Mouse (Mus musculus): ENCODE measurements around the gene Ube2l6. TPM values are rescaled to one million over a fixed set of nuclear protein-coding genes. Genes with fewer than 3 reads are reported as not detected.

The Ube2l6 gene
- total RNA-seq, 2 experiments from 2014 or later = 29.5 to 31.3 TPM

DNA sequence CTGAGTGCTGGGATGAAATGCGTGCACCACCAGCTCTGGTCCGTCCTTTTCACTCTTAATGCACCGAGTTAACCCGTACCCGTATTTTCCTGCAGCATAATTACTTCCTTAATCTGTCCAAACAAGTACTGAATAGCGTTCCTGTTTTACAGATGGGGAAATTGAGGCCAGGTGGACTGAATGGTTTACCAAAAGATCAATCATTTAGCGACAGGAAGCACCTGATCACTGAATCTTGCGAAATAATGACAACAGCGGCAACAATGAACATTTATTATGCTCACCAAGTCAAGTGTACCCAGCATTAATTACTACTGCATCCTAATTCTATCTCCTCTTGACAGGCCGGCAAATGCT lies 39.9 kb downstream of the Ube2l6 start, which contains the start of gene Slc43a1:
Gene Slc43a1, plus strand, starts transcription at position 258 of the 357 bp plus-strand sequence.
- no peak for DNase-seq

DNA sequence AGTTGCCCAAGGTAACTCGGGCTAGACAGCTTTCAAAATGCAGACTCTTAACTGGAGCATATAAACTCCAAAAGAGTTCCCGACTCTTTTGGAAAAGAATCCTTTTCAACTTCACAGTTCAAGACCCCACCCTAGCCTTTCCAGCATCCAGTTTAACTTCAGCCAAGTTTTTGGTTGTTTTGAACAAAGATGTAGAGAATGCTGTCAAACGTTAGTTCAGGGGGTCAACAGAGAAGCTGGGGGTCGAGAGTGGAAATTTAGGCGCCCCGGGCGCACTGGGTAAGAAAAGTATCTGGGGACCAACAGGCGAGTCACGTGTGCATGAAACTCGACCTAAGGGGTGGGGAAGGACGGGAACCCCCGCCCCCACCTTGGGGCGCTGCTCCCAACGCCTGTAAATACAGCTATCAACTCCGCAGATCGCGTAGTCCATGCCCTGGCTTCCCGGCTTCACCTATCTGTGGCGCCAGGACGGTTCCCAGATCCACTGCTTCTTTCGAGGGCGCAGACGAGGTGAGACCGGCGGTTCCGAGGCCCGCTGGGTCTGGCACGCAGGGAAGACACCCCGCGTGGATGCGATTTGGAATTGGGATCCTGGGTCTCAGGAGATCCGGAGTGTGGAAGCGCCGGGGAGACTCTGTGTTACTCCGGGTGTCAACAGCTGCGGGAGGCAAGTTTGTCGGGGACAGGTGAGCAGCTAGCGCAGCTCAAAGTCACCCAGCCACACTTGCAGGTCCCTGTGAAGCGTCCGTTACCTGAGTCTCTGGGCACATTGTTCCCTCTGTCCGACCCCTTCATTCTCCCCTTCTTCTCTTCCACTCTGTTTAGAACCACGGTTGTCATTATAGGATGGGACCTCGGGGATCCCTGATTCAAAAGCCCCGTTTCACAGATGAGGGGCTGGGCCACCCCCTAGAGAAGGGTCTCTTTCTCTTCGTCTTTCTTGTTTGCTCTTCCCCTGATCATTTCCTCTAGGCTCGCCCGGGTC lies 40.7 kb downstream of the Ube2l6 start:
- DNase-seq = peak; percentile 36

DNA sequence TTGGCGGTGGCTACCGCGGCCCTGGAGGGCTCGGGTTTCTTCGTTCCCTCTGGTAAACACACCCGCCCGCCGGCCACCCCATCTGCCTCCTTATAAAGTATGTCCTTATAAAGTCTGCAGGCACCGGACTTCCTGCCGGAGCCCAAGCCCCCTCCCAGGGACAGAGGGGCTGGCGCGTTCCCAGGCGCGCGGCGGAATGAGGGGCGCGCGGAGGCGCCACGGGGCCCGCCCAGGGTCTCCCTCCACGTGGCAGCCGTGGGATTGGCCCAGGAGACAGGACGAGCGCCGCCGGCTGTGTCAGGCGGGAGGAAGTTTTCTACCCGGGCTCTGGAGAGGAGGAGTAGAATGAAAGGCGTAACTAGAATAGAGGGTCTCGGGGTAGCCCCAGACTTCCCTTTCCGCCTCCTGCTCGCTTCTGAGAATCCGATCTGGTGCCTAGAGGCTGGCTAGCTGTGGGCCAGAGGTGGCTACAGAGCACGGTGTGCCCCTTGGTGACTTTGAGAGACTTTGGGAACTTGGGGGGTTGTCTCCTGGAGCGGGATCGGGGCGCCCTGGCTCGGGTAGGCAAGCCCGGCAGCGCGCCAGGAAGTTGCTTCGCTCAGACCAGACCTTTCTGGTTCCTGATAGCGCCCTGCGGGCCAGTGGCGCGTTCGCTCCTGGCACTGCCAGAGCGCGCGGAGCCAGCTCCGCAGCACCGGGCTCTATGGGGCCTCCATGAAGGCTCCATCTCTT lies 41.6 kb downstream of the Ube2l6 start:
- peak; percentile 72 for DNase-seq

DNA sequence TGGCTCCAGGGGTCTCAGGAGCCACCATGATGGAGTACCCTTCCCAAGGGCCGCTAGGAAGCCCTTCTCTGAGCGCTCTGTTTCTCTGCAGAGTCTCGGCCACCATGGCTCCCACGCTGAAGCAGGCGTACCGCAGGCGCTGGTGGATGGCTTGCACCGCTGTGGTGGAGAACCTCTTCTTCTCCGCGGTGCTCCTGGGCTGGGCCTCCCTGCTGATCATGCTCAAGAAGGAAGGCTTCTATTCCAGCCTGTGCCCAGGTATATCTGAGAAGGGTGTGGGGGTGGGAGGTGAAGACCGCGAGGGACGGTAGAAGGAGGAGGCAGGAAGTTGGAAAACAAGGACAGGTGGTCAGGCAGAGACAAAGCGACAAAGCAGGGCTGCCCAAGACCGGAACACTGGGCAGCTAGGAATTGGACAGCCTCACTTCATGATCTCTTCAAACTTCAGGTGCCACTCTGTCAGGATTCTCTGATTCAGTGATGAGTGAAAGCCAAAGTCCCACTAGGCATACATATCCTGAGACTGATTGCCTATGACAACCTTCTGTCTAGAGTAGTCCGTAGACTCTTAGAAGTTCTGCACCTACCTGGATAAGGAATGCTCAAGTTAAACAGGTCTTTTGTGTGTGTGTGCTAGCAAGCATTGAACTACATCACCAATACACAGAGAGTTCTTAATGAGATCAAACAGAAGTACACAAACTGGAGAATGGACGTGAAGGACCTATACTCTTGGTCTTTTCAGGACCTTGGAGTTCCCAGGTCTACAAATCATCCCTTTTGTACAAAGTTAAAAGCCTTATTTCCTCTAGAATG lies 42.3 kb downstream of the Ube2l6 start:
- no peak for DNase-seq

DNA sequence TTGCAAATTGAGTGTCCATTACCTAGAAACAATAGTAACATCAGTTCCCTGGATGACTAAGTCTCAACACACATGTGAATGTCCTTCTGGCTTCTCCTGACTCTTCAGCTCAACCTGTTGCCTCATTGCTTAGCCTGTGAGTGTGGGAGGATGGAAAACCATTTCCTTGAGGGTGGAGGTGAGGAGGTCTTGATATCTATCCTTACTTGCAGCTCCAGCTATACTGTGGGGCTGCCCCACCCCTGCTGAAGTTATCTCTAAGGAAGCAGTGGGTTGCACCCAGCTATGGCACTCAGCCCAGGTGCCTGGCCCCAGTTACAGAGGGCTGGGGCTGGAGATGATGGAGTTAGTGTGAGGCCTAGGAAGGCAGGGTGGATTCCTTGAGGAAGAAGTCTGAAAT lies 43.3 kb downstream of the Ube2l6 start:
- no peak for DNase-seq

DNA sequence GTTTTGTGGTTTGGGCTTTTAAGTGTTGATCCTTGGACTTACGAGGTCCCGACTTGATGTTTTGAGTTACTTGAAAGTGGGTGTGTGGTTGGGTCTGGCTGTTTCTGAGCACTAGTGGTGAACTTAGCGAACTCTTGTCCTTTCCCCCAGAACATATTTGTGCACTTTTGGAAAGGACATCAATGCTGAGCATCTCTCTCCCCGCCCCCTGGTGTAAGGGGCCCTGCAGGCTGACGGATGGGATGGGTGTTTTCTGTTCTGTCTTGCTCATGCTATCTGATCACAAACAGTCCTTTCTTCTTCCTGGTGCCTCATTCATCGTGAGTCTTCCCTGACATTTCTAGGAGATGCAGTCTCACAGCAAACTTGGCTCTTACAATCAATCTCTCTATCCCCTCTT lies 45.0 kb downstream of the Ube2l6 start:
- DNase-seq = no peak

DNA sequence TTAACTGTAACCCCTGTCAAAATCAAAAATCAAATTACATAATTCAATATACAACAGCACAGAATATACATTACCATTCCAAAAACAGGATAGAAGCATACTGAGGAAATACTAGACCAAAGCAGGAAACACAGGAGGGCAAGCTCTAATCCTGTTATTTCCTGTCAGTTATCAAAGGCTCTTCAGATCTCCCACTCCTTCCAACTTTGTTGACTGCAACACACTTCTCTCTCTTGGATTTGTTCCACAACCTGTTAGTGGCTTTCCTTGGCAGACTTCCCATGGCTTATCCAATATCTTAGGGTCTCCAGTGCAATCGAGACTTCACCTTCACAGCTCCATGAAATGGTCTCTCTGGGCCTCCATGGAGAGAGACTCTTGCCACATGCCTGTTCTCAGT lies 46.6 kb downstream of the Ube2l6 start:
- no peak for DNase-seq

DNA sequence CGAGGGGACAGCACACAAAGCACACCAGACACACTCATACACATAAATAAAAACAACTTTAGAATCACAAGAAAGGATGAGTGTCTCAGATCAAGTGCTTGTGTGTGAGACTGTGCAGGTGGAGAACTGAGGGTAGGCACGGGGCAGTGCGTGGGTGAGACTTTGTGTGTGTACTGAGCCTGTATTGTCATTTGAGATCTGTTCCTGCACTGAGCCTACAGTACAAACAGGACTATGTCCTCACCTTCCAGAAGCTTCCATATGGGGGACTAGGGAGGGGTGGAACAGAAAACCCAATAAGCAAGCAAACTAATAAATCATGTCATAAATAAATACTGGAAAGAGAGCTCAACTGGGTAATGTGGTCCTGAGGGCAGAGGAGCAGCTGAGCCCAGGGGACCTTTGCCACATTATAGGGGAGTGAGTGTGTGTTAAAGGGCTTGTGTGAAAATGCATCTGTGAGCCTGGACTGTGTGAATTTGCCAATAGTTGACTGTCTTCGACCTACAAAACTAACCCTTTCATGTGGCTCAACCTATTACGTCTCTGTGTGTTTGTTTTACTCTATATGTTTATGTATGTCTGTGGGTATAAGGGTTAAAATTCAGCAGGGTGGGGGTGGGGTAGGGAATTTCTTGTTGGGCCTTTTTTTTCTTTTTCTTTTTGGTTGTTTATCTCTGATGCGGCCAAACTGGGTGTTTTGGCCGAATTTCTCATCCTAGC lies 51.9 kb downstream of the Ube2l6 start:
- no peak for DNase-seq

DNA sequence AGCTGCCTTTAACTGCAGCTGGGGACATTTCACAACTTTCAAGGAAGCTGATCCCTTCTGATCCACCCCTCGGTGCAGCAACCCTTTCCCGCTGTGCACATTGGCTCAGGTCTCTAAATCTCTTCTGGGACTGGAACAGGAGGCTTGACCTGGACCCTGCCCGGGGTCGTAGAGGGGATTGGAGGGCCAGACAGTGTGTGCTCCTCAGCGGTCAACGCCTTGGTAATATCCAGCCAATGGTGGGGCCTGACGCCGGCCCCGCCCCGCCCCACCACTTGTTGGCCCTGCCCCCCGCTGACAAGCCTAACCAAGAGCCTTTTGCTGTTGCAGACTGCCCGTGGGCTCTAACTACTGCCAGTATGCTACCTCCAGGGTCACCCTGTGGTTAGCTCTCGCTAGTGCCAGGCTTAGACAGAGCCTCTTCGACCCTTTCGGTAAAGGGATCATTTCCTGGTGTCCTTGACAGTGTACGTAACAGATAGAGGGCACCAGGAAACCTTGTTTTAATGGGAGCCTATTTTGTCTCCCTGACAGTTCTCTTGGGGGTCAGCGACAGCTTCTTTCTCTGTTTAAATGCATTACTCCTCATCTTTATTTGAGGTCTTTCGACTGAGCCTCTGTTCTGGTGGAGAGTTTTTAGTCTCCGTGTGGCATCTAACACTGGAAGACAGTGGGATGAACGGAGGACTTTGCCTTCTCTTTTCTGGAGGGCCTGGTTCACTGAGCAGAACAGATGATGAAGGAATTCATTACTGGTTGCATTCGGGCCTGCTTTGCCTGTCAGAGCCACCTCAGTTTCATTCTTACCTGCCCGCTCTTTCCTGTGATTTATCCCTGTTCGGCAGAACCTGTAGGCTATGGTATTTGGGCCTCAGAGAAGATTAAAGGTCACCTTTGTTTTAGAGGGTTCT lies 52.8 kb downstream of the Ube2l6 start:
- DNase-seq = peak; percentile 85

DNA sequence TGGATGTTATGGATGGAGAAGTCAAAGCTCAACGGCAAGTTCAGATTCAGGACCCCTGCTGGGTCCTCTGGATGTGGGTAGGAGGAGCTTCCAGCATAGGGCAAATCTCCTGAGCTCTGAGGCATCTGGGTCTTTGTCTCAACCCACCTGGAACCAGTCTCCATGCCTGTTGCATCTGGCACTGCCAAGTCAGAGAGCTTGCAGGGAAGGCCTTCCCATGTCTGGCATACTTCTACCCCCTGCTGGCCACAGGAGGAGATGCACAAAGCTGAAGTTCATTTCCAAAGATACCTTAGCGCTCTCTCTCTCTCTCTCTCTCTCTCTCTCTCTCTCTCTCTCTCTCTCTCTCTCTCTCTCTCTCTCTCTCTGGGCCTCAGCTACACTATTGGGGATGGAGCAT lies 57.1 kb downstream of the Ube2l6 start:
- peak; percentile 63 for DNase-seq

DNA sequence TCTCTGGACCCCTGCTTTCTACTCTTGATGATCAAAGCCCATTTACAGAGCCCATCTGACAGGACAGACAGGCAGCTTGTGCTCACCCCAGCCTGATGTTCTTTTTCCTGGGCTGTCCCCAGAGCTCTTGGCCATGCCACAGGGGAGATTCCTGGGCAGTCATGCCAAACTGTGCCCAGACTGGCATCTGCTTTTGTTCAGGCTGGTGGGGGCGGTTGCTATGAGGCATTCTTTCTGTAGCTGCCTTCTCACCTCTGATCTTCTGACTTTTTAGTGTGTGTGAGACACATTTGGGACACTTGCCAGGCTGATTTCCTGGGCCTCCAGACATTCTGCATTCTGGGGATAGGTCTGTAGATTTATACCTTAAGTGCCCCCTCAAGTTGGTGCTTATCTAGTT lies 59.9 kb downstream of the Ube2l6 start:
- peak; percentile 14 for DNase-seq

Other genes starting within 250 kb of the Ube2l6 start
- 100 to 1,000 TPM; 112 to 126 TPM for gene Ctnnd1, start 148.1 kb upstream of the Ube2l6 start, total RNA-seq (2021)
- under 1 TPM in 1 of 2 experiments, not detected in 1; 0.15 TPM for gene Btbd18, start 139.7 kb upstream of the Ube2l6 start, total RNA-seq (2021)
- gene Selenoh, start 128.1 kb upstream of the Ube2l6 start, total RNA-seq (2021) = 10 to 100 TPM; 55.4 to 67.6 TPM
- not detected for gene Gm28635, start 120.8 kb upstream of the Ube2l6 start, total RNA-seq (2021)
- 10 to 100 TPM; 18.3 to 19.5 TPM for gene Med19, start 120.4 kb upstream of the Ube2l6 start, total RNA-seq (2021)
- 100 to 1,000 TPM in 1 of 2 experiments, 10 to 100 TPM in 1; 92.0 to 107 TPM for gene Tmx2, start 119.7 kb upstream of the Ube2l6 start, total RNA-seq (2021)
- gene Zdhhc5, start 83.6 kb upstream of the Ube2l6 start, total RNA-seq (2021) = 10 to 100 TPM; 48.9 to 49.5 TPM
- gene Clp1, start 71.5 kb upstream of the Ube2l6 start, total RNA-seq (2021) = 10 to 100 TPM; 15.5 to 15.9 TPM
- 1 to 10 TPM; 4.2 to 7.9 TPM for gene Ypel4, start 64.8 kb upstream of the Ube2l6 start, total RNA-seq (2021)
- gene Gm19426, start 55.2 kb upstream of the Ube2l6 start, total RNA-seq (2021) = 1 to 10 TPM; 3.1 to 7.9 TPM
- 100 to 1,000 TPM in 1 of 2 experiments, 10 to 100 TPM in 1; 79.2 to 110 TPM for gene Serping1, start 23.4 kb upstream of the Ube2l6 start, total RNA-seq (2021)
- 10 to 100 TPM in 1 of 2 experiments, 1 to 10 TPM in 1; 3.8 to 21.0 TPM for gene Smtnl1, start 23.8 kb downstream of the Ube2l6 start, total RNA-seq (2021)
- gene Timm10, start 28.2 kb downstream of the Ube2l6 start, total RNA-seq (2021) = 10 to 100 TPM; 66.0 to 69.7 TPM
- 1 to 10 TPM; 7.9 to 8.0 TPM for gene Slc43a1, start 40.0 kb downstream of the Ube2l6 start, total RNA-seq (2021)
- gene Rtn4rl2, start 87.9 kb downstream of the Ube2l6 start, total RNA-seq (2021) = 1 to 10 TPM; 1.3 to 2.1 TPM
- gene Slc43a3, start 137.8 kb downstream of the Ube2l6 start, total RNA-seq (2021) = 10 to 100 TPM; 56.3 to 69.7 TPM
- gene Prg2, start 181.6 kb downstream of the Ube2l6 start, total RNA-seq (2021) = 10 to 100 TPM in 1 of 2 experiments, 1 to 10 TPM in 1; 5.4 to 14.4 TPM
- gene Prg3, start 189.4 kb downstream of the Ube2l6 start, total RNA-seq (2021) = under 1 TPM; 0.48 to 0.73 TPM
- gene Ssrp1, start 238.4 kb downstream of the Ube2l6 start, total RNA-seq (2021) = 100 to 1,000 TPM; 111 to 125 TPM
- 1 to 10 TPM in 1 of 2 experiments, under 1 TPM in 1; 0.66 to 1.0 TPM for gene P2rx3, start 238.6 kb downstream of the Ube2l6 start, total RNA-seq (2021)
- gene Tnks1bp1, start 249.2 kb downstream of the Ube2l6 start, total RNA-seq (2021) = 100 to 1,000 TPM; 102 to 111 TPM